Mouse (Mus musculus) heart, postnatal 36 days (tissue): ENCODE measurements around the gene Gatad2a. TPM values are rescaled to one million over a fixed set of nuclear protein-coding genes. Genes with fewer than 3 reads are reported as not detected.

Source experiments
- DNase-seq, 2 experiments: peaks; one replicate each; pipeline ENCODE4 v3.0.0; 2021 to 2022
- intact Hi-C: fragments of 180-260 bp; cut with DNase I; formaldehyde crosslinking; loops from one replicate; pipeline ENCODE4 v1.15.1; 2025
- total RNA-seq, 2 experiments: library from RNA; stranded (reverse); gene quantifications; 2 replicates each; pipeline ENCODE4 v1.2.3; 2021

Gene Gatad2a
- total RNA-seq, 2 experiments from 2014 or later: 31.6 to 36.5 TPM

DNA sequence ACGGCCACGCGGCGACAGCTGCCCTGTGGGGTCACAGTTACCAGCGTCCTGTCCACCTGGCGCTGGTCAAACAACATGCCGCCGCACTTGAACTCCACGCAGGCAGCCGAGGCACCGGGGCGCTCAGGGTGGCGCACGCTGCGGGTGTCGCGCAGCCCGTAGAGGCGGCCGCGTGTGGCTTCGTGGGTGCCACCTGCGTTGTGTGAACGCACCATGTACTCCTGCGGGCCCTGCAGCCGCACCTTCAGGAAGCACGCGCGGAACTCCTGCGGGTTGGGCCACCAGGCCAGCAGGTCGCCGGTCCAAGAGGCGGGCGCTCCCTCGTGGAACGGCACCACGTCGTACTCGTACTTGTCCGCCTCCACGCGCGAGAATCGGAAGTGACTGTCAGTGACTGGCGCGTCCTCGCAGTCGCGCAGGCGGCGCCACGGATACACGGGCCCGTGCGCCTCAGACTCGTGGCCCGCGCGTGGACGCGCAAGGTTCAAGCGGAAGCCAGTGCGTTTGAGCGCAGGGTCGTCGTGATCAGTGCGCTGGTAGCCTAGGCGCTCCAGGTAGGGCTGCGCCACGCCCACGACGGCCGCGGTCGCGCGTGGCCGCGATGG is 114.8 kb downstream of the Gatad2a start:
- DNase-seq: no peak
- intact Hi-C loops: no loop called here

DNA sequence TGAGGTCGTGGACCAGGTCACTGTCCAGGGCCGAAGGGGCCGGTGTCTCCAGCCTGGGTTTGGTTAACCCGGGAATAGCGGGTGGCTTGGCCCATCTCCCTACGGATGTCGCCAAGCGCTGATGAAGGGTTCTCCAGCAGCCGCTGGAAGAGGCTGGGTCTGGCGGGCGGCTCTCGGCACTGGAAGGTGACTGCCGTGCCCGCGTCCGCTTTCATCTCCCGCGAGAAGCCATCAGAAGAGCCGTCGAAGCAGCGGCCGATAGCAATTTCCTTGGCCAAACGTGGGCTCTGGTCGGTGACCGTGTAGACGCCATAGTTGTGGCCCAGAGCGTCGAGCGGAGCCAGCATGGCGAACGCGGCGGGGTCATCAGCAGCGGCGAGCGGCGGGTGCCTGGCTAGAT is 115.3 kb downstream of the Gatad2a start:
- no peak for DNase-seq
- intact Hi-C loops: no loop called here

DNA sequence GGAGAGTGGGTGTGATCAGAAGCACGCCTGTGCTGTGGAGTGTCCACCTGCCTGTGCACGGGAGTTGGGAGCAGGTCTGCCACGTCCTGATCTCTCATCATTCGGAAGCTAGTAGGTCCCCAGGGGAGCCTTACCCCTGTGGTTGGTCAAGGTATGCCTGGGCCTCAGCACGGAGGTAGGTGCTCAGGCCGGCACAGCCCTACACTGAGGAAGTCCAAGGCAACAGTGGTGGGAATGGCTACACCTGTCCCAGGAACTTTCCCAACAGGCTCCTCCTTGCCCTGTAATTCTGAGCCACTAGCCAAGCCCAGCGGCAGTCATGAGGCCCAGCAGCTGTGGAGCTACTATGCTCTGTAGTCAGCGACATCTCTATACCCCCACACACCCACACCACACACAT is 116.5 kb downstream of the Gatad2a start:
- intact Hi-C loops: no loop called here
- no peak for DNase-seq

DNA sequence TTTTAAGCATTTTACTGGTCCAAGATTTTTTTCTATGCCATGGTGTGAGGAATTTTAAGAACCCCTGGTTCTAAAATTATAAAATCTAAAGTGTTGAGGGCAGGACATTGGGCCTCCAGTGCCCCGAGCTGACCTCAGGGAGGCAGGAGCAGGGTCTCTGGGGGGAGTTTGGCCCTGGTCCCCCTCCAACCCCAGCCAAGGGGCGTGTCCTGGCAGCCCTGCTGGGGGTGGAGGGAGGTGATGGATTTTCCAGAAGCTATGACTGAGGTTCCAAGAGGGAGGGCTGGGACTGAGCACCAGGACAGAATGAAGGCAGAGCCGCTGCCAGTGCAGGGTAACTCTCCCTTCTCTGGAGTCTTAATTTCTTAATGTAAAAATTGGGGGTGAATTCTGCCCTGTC is 118.2 kb downstream of the Gatad2a start:
- DNase-seq: no peak
- intact Hi-C loops: no loop called here

DNA sequence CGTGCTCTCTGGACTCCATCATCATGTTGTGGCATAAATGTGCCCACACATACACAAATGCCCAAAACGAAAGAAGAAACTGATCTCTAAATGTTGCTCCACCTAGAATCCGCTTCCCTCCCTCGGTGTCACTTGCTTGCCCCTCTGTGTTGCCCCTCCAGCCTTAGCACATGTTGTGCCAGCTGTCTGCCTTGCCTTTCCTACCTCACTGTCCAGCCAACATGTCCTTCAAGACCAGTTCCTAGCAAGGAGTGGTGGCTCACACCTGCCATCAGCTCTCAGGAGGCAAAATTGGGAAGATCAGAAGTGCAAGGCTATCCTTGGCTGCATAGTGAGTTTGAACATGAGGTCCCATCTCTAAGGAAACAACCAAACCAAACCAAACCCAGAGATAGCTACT is 118.8 kb downstream of the Gatad2a start:
- no peak for DNase-seq
- intact Hi-C loops: no loop called here

DNA sequence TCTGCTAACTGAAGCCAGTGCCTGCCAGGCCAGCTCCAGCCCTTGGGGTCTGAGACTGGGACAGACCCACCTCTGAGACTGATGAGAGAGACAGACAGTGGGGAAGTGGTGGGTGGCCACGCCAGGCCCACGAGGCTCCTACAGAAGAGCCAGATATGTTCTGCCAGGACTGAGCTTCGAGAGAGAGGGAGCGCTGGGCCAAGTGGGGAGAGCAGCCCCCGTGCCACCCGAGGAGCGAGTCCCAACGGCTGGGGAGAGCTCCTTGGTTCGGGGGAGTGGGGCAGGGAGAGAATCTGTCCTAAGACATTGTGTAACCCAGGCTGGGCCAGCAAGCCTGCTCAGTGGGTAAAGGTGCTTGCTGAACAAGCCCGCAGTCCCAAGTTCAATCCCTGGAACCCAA is 119.2 kb downstream of the Gatad2a start:
- intact Hi-C loops: no loop called here
- DNase-seq: no peak

DNA sequence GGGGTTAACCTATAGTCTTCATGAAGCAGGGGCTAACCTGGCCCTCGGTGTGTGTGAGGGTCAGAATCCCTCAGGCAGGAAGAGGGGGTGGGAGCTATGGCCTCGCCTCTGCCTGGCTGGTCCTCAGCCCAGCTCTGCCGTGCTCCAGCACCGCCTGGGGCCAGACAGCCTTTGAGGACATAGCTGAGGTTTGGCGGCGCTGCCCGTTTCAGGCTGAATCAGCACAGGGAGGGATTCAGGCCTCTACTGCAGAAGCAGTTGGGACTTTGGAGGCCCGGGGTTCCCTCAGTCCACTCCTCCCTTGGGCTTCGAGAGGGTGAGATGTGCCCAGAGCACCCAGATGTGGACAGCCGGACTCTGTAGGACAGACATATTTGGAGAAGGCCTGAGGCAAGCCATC is 120.1 kb downstream of the Gatad2a start:
- intact Hi-C loops: no loop called here
- no peak for DNase-seq

DNA sequence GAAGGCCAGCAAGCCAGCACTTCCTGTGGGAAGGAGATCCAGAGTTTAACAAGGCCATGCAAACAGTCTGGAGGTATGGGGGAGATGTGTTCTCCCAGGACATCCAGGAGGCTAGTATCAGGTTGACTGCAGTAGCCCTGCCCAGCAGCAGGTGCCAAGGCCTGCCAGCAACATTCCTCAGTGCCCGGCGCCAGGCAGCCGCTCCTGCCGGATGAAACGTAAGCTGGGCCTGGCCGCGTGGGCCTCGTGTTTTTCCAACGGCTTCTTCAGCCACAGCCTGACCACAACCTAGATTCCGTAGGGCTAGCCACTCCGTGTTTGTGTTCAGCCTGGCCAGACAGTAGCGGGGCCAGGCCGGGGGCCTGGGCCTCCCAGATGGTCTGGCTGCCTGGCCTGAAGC is 121.5 kb downstream of the Gatad2a start:
- intact Hi-C loops: loop anchor here (1.0 to 5.0 kb wide), 6 partner anchors 16 to 292 kb away; partner anchors contain the start of gene Zfp868
- DNase-seq: no peak

DNA sequence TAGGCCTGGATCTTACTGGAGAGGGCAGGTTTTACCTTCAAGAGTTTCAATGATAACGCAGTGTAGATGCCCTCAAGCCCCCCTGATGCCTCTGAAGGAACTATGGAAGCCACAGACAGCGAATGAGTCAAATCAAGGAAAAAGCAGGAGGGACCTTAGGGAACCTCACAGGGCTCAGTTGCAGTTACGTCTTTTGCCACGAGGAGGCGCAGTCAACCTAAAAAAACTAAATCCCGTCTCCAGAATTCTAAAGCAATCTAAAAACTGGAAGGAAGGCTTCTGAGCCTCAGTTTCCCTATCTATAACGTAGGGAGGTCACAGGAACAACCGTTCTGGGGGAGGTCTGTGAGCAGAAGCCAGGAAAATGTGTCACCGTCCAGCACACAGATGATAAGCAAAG is 122.0 kb downstream of the Gatad2a start:
- DNase-seq: peak; percentile 74 to 84
- intact Hi-C loops: loop anchor here (1.0 to 5.0 kb wide), 6 partner anchors 16 to 292 kb away; partner anchors contain the start of gene Zfp868

DNA sequence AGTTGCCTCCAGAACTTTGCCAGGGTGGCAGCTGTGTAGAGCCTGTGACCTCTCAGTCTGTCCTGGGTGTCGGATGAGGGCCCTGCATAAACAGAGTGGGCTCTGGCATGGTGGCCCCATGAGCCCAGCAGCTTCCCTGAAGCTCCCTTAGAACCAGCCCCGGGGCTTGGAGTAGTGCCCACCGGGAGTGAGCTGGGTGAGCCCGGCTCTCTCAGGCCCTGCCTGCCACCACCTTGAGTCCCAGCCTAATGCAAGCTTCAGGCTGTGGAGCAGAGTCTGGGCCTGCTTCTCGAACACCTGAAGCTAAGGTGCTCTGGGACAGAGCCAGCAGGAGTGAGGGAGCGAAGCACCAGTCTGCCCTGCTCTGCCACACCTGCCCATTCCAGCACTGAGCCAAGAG is 125.3 kb downstream of the Gatad2a start:
- intact Hi-C loops: loop anchor here (5.0 kb wide), 1 partner anchor 244 kb away; the partner anchor contains the start of gene Zfp868
- DNase-seq: no peak

DNA sequence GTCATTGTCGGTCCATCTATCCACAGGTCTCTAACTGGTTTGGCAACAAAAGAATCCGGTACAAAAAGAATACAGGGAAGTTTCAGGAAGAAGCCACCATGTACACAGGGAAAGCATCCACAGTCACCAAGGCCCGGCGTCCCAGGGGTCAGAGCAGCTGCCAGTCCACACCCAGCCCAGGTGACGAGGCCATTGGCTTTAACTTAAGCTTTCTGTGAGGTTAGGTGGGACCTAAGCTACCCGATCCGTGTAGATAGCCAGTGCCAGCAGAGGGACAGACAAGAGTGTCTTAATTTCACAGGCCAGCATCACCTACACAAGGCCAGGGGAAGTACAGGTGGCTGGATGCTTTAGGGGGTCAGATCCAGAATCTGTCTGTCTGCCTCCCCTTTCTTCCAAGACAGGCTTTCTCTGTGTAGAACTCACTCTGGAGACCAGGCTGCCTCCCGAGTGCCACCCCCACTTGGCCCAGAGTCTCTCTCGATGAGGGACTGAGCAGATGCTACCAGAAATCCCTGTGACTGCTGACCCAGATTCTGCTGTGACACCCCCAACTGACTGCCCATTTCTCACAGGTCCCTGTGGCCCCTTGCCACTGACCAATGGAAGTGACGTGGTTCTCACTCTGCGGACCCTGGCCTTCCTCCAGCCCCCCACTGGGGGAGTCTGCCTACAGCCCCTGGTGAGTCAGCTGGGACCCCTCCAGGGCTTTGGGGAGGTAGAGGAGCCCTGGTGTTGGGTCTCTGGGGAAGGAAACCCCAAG is 126.0 kb downstream of the Gatad2a start:
- DNase-seq: no peak
- intact Hi-C loops: loop anchor here (5.0 kb wide), 1 partner anchor 243 kb away; the partner anchor contains the start of gene Zfp868

DNA sequence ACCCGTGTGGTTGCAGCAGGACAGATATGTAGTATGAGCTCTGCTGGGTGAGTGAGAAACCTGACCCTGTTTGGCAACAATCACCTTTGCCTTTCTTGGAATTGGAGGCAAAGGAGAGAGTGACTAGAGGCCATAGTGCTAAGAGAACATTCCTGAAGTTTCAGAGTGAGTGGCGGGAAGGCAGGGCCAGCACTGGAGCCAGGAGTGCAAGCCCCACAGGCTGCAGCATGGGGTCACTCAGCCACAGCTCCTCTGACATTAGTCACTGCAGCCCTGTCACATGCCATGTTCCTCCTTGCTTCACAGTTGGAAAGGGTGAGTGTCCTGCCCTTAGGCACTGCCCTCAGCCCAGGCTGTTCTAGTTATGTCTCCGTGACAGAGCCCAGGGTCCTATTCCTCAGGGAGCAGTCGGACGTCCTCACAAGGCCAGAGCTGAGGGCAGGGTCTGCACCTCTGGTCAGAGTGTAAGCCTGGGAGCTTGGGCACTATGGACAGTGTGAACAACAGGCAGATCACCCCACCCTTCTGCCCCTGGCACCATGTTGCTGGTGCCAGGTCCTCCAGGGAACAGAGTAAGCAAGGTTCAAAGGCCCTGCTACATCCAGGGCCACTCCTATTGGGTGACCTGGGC is 128.4 kb downstream of the Gatad2a start:
- intact Hi-C loops: no loop called here

DNA sequence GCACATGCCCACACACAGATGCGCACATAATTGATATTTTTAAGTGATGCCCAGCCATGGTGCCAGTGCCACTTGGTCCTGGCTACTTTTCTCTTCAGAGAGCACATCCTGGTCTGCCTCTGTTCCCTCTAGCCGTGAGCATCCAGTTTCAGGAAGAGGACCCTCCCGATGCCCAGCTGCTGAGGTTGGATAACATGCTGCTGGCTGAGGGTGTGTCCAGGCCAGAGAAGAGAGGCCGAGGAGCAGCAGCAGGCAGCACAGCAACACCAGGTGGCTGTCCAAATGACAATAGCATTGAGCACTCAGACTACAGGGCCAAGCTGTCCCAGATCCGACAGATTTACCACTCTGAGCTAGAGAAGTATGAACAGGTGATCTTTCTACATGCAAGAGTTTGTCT is 132.0 kb downstream of the Gatad2a start:
- intact Hi-C loops: no loop called here
- DNase-seq: no peak

More for the DNA sequence above, 128.4 kb downstream of the Gatad2a start:
- no peak for DNase-seq

DNA sequence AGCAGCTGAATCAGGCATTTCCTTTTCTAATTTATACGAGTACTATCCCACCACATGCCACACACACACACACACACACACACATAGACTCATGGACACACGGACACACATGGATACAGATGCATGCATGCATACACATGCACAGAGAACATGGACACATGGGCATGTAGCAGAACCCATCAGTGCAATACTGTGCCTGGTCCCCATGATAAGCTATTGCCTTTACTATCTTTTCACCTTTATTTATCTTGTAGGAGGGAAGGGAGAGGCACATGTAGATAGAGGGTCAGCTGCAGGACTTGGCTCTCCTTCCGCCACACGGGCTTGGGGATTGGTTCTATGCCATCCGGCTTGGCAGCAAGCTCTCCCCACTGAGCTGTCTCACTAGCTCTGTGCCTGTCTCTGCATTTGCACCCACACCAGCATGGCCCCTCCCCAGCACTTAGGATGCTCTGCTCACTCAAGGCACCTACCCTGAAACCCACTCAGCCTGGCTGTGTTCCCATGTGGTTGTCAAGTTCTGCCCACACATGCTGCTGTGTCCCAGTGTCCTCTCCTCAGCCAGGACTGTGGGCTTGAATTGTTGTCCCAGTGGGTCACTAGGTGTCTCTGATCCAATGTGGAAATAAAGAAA is 132.7 kb downstream of the Gatad2a start:
- intact Hi-C loops: no loop called here
- DNase-seq: no peak

DNA sequence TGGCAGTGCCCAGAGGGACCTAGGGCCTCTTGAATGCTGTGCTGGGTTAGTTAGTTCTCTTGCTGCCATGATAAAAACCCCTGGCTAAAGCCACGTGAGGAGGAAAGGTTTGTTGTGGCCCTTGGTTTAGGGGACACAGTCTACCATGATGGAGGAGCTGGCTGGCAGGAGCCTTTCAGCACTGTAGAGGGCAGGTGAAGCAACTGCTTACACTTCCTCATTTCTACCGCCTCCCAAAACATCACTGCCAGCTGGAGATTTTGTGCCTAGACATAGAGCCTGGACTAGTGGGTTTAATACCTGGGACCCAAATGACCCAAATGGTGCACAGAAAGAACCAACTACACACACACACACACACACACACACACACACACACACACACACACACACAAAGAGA is 134.9 kb downstream of the Gatad2a start:
- intact Hi-C loops: no loop called here
- no peak for DNase-seq

DNA sequence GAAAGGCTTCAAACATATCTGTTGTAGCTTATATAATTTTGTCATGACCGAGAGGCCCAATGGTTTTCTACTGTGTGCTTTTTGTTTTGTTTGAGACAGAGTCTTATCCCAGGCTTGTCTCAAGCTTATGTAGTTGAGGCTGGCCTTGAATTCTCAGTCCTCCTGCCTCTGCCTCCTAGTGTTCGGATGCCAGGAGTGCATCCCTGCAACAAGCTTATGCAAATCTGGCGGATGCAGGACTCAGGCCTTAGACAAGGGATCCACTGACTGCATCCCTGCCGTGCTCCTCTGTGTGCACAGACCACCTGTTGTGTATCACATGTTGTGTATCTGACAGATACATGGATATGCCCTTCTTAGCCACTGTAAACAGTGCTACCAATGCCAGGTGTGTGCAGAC is 135.4 kb downstream of the Gatad2a start:
- DNase-seq: no peak
- intact Hi-C loops: no loop called here

Other genes starting within 250 kb of the Gatad2a start
- 1 to 10 TPM; 2.0 to 2.2 TPM for gene Zfp963, start 246.4 kb downstream of the Gatad2a start, total RNA-seq
- gene Gm20422, start 221.5 kb downstream of the Gatad2a start, total RNA-seq: 1 to 10 TPM in 1 of 2 experiments, not detected in 1; 1.3 TPM
- 10 to 100 TPM; 14.1 to 14.4 TPM for gene Atp13a1, start 205.2 kb downstream of the Gatad2a start, total RNA-seq
- 10 to 100 TPM; 14.4 to 16.2 TPM for gene Zfp866, start 205.2 kb downstream of the Gatad2a start, total RNA-seq
- gene Gmip, start 187.7 kb downstream of the Gatad2a start, total RNA-seq: 1 to 10 TPM; 5.4 to 5.6 TPM
- gene Lpar2, start 174.0 kb downstream of the Gatad2a start, total RNA-seq: under 1 TPM; 0.16 to 0.42 TPM
- gene Pbx4, start 163.9 kb downstream of the Gatad2a start, total RNA-seq: not detected
- 1 to 10 TPM; 1.7 to 2.4 TPM for gene Cilp2, start 108.7 kb downstream of the Gatad2a start, total RNA-seq
- not detected for gene Tssk6, start 94.2 kb downstream of the Gatad2a start, total RNA-seq
- 100 to 1,000 TPM; 451 to 482 TPM for gene Ndufa13, start 93.8 kb downstream of the Gatad2a start, total RNA-seq
- gene Yjefn3, start 93.7 kb downstream of the Gatad2a start, total RNA-seq: 10 to 100 TPM in 1 of 2 experiments, 1 to 10 TPM in 1; 9.1 to 12.1 TPM
- gene Mau2, start 46.4 kb upstream of the Gatad2a start, total RNA-seq: 10 to 100 TPM; 35.3 to 38.6 TPM
- gene Sugp1, start 46.4 kb upstream of the Gatad2a start, total RNA-seq: 10 to 100 TPM; 18.7 to 22.0 TPM
- 1 to 10 TPM in 1 of 2 experiments, under 1 TPM in 1; 0.97 to 1.1 TPM for gene Tm6sf2, start 76.5 kb upstream of the Gatad2a start, total RNA-seq
- not detected for gene Hapln4, start 87.1 kb upstream of the Gatad2a start, total RNA-seq
- under 1 TPM in 1 of 2 experiments, not detected in 1; 0.06 TPM for gene Ncan, start 124.5 kb upstream of the Gatad2a start, total RNA-seq
- gene Nr2c2ap, start 134.9 kb upstream of the Gatad2a start, total RNA-seq: 1 to 10 TPM; 8.3 to 8.5 TPM
- 10 to 100 TPM; 17.2 to 19.6 TPM for gene Rfxank, start 142.8 kb upstream of the Gatad2a start, total RNA-seq
- gene Borcs8, start 143.1 kb upstream of the Gatad2a start, total RNA-seq: 10 to 100 TPM; 23.5 to 23.7 TPM
- gene Mef2b, start 143.3 kb upstream of the Gatad2a start, total RNA-seq: under 1 TPM; 0.25 to 0.49 TPM
- 100 to 1,000 TPM in 1 of 2 experiments, 10 to 100 TPM in 1; 99.2 to 103 TPM for gene Tmem161a, start 176.0 kb upstream of the Gatad2a start, total RNA-seq
- gene Slc25a42, start 215.9 kb upstream of the Gatad2a start, total RNA-seq: 10 to 100 TPM; 53.2 to 66.7 TPM
- 10 to 100 TPM; 41.4 to 43.0 TPM for gene Sugp2, start 237.8 kb upstream of the Gatad2a start, total RNA-seq
- 1 to 10 TPM; 6.2 to 7.0 TPM for gene Armc6, start 238.1 kb upstream of the Gatad2a start, total RNA-seq